Mouse (Mus musculus) CH12.LX (cell line): ENCODE measurements at regions not wholly inside any gene's neighbourhood (a gene's known extent, or its start where the extent isn't known, plus 50 kb on each side); places are given as distances from the start of the nearest gene placed in this dataset.

Experiments used
- DNase-seq: peaks from one replicate; pipeline ENCODE4 v3.0.0-alpha.2; 2013; ENCODE audit errors: extremely low read depth
- H3K27ac ChIP-seq: 2 replicates; pipeline ENCODE4 v1.5.1; 2012; ENCODE audit warnings: low read depth, mild to moderate bottlenecking, control low read depth, moderate library complexity; ENCODE audit not compliant: insufficient read depth
- H3K27me3 ChIP-seq: replicated peaks from 2 replicates; pipeline ENCODE3; 2012; ENCODE audit warnings: inconsistent platforms
- H3K36me3 ChIP-seq, 2 experiments: replicated peaks in 1 of 2; 2 replicates each; pipeline versions ENCODE3 to v1.6.1; 2012; ENCODE audit warnings: inconsistent platforms in 1 of 2, low read length in 1 of 2, mild to moderate bottlenecking in 1 of 2, mixed read lengths in 1 of 2, moderate library complexity in 1 of 2; ENCODE audit not compliant: control insufficient read depth in 1 of 2, insufficient read depth in 1 of 2
- H3K4me1 ChIP-seq, 2 experiments: 2 replicates each; pipeline ENCODE4 v1.6.1; 2012; ENCODE audit warnings: inconsistent platforms in 1 of 2, moderate library complexity in 1 of 2; ENCODE audit not compliant: insufficient read depth in 2 of 2, control insufficient read depth in 1 of 2
- H3K4me2 ChIP-seq: 2 replicates; pipeline ENCODE4 v1.6.1; 2012; ENCODE audit warnings: low read depth, mild to moderate bottlenecking, control low read depth; ENCODE audit not compliant: poor library complexity, insufficient read depth, severe bottlenecking
- H3K4me3 ChIP-seq, 3 experiments: fragments of 150-350 bp in 1 of 3; sonication (generic) in 1 of 3; replicated peaks in 1 of 3; 2 replicates each; pipeline versions ENCODE3 to v1.5.1; 2011 to 2012; ENCODE audit warnings: low read depth in 2 of 3, low read length in 2 of 3, mild to moderate bottlenecking in 2 of 3, moderate library complexity in 2 of 3, control low read depth in 1 of 3, improper control_type of control experiment in 1 of 3, inconsistent platforms in 1 of 3, mixed read lengths in 1 of 3; ENCODE audit not compliant: poor library complexity in 1 of 3
- H3K79me2 ChIP-seq: replicated peaks from 2 replicates; pipeline ENCODE4 v1.6.1; 2012; ENCODE audit warnings: mild to moderate bottlenecking, moderate library complexity; ENCODE audit not compliant: control insufficient read depth, poor library complexity, insufficient read depth, severe bottlenecking; ENCODE audit errors: extremely low read depth
- H3K9ac ChIP-seq: 2 replicates; pipeline ENCODE4 v1.6.1; 2012; ENCODE audit warnings: low read depth, mild to moderate bottlenecking, control low read depth, moderate library complexity; ENCODE audit not compliant: insufficient read depth
- H3K9me3 ChIP-seq: replicated peaks from 2 replicates; pipeline ENCODE3; 2012; ENCODE audit warnings: low read length, inconsistent platforms, mixed read lengths
- CHD1 ChIP-seq: IDR thresholded peaks from 2 replicates; pipeline ENCODE4 v1.6.1; 2012; ENCODE audit warnings: low read depth, low read length, improper control_type of control experiment, inconsistent platforms
- CHD2 ChIP-seq: IDR thresholded peaks from 2 replicates; pipeline ENCODE4 v1.6.1; 2011; ENCODE audit warnings: low read length, improper control_type of control experiment
- E2F4 ChIP-seq: IDR thresholded peaks from 2 replicates; pipeline ENCODE4 v1.6.1; 2011; ENCODE audit warnings: low read depth, low read length, improper control_type of control experiment; ENCODE audit not compliant: insufficient replicate concordance
- ETS1 ChIP-seq: conservative IDR thresholded peaks from 2 replicates; pipeline ENCODE4 v1.6.1; 2012; ENCODE audit warnings: low read depth, mild to moderate bottlenecking, inconsistent platforms, low read length, improper control_type of control experiment, moderate library complexity
- IRF4 ChIP-seq: IDR thresholded peaks from 2 replicates; pipeline ENCODE4 v1.6.1; 2014; ENCODE audit warnings: low read depth, mild to moderate bottlenecking, inconsistent platforms, low read length, improper control_type of control experiment
- JUN ChIP-seq: IDR thresholded peaks from 2 replicates; pipeline ENCODE4 v1.6.1; 2011; ENCODE audit warnings: low read depth, mild to moderate bottlenecking, low read length, improper control_type of control experiment, moderate library complexity; ENCODE audit not compliant: insufficient read depth
- JUND ChIP-seq: conservative IDR thresholded peaks from 2 replicates; pipeline ENCODE4 v1.6.1; 2011; ENCODE audit warnings: low read depth, low read length, improper control_type of control experiment
- KAT2A ChIP-seq: IDR thresholded peaks from 2 replicates; pipeline ENCODE4 v1.6.1; 2012; ENCODE audit warnings: low read length, improper control_type of control experiment, inconsistent platforms; ENCODE audit not compliant: insufficient replicate concordance
- MAX ChIP-seq: IDR thresholded peaks from 2 replicates; pipeline ENCODE4 v1.6.1; 2011; ENCODE audit warnings: low read length, improper control_type of control experiment
- MAZ ChIP-seq: IDR thresholded peaks from 2 replicates; pipeline ENCODE4 v1.6.1; 2012; ENCODE audit warnings: low read depth, mild to moderate bottlenecking, inconsistent platforms, low read length, improper control_type of control experiment, moderate library complexity
- MYC ChIP-seq: IDR thresholded peaks from 2 replicates; pipeline ENCODE4 v1.6.1; 2011; ENCODE audit warnings: low read depth, mild to moderate bottlenecking, improper control_type of control experiment, low read length
- POLR2A ChIP-seq: IDR thresholded peaks from 2 replicates; pipeline ENCODE4 v1.6.1; 2011; ENCODE audit warnings: low read depth, mild to moderate bottlenecking, improper control_type of control experiment, low read length
- POLR2AphosphoS2 ChIP-seq: IDR thresholded peaks from 2 replicates; pipeline ENCODE4 v1.6.1; 2011; ENCODE audit warnings: low read depth, low read length, improper control_type of control experiment
- RCOR1 ChIP-seq: conservative IDR thresholded peaks from 2 replicates; pipeline ENCODE4 v1.6.1; 2012; ENCODE audit warnings: low read depth, mild to moderate bottlenecking, inconsistent platforms, low read length, improper control_type of control experiment
- SIN3A ChIP-seq: IDR thresholded peaks from 2 replicates; pipeline ENCODE4 v1.6.1; 2012; ENCODE audit warnings: low read length, improper control_type of control experiment, inconsistent platforms
- SMC3 ChIP-seq: IDR thresholded peaks from 2 replicates; pipeline ENCODE4 v1.6.1; 2011; ENCODE audit warnings: low read depth, low read length, improper control_type of control experiment
- UBTF ChIP-seq: IDR thresholded peaks from 2 replicates; pipeline ENCODE4 v1.6.1; 2012; ENCODE audit warnings: low read depth, mild to moderate bottlenecking, inconsistent platforms, low read length, improper control_type of control experiment, moderate library complexity
- USF2 ChIP-seq: conservative IDR thresholded peaks from 2 replicates; pipeline ENCODE4 v1.6.1; 2011; ENCODE audit warnings: low read depth, low read length, improper control_type of control experiment
- ZKSCAN1 ChIP-seq: IDR thresholded peaks from 2 replicates; pipeline ENCODE4 v1.6.1; 2012; ENCODE audit warnings: low read depth, inconsistent platforms, low read length, improper control_type of control experiment, borderline replicate concordance
- dilution Hi-C: fragments of 300-500 bp; cut with MboI; formaldehyde crosslinking; loops from 2 replicates; pipeline ENCODE4 v1.14.3; 2020; ENCODE audit warnings: low sequenced_read_pairs; ENCODE audit not compliant: extremely low pct_unique_long_range_greater_than_20kb, extremely low pct_ligation_motif_present
- in situ Hi-C: fragments of 300-500 bp; cut with MboI; formaldehyde crosslinking; loops from 3 replicates; pipeline ENCODE4 v1.14.3; 2019; ENCODE audit warnings: low sequenced_read_pairs, low pct_ligation_motif_present, low pct_unique_long_range_greater_than_20kb, mixed read lengths

GRCm38 (mm10) chr7:70619400-70619799, 252.9 kb upstream of the Nr2f2 start (continued):
- TF ChIP-seq MAZ = no peak
- no peak for TF ChIP-seq E2F4

DNA sequence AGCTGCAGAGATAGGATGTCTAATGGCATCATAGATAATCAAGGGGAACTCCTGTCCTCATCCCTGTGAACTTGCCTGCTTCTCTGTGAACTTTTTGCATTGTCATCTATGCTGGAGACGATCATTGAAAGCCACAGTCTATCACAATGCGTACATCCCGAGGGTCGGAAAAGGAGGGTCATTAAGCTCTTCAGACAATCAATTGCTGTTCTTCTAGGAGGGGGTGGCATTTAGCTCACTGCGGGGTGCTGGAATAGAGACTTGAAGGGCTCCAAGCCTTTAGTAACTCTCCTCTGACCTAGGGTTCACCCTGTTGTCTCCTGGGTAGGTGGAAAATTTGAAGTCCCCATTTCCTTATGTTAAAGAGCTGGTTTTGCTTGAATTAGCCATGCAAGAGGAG, 251.7 kb upstream of the Nr2f2 start:
- no peak overlapping the region for H3K27ac ChIP-seq
- no peaks in the 10 kb centered on the region for H3K27me3 ChIP-seq
- dilution Hi-C loops (no loop called here), in situ Hi-C loops (no loop called here)
- TF ChIP-seq MAX (no peak), ZKSCAN1 (no peak), MYC (no peak), SIN3A (no peak), UBTF (no peak)
- no peak overlapping the region for H3K4me2 ChIP-seq
- H3K36me3 ChIP-seq = no peaks in the 10 kb centered on the region
- no peak for DNase-seq
- no peak overlapping the region for H3K9ac ChIP-seq
- H3K4me3 ChIP-seq = no peak overlapping the region
- no peaks in the 10 kb centered on the region for H3K4me1 ChIP-seq
- peaks cover 75% of the 10 kb centered on the region for H3K9me3 ChIP-seq
- H3K79me2 ChIP-seq = no peaks in the 10 kb centered on the region

DNA sequence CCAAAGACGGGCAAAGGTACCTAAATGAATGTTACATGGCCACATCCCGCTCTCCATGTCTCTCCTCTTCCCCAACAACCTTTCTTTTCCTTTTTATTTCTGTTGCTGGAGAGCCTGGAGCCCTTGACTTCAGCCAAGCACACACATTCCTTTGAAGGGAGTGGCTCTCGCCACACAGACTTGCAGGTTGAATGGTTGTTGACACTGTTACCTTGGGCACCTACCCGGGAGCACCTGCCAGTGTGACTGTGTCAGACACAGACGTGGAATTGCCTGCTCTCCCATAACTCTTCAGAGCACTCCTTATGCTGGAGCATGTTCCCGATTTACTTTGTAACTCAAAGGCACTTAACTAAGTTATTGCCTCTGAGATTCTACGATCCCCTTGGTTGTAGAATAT, 240.0 kb upstream of the Nr2f2 start:
- H3K4me2 ChIP-seq = no peak overlapping the region
- DNase-seq = no peak
- no peak overlapping the region for H3K4me3 ChIP-seq
- no peak for TF ChIP-seq UBTF
- TF ChIP-seq POLR2AphosphoS2 = no peak
- no peak for TF ChIP-seq CHD1
- TF ChIP-seq RCOR1 = no peak
- TF ChIP-seq ETS1 = no peak
- no peak for TF ChIP-seq CHD2
- no peak for TF ChIP-seq JUND
- TF ChIP-seq KAT2A = no peak
- no peak for TF ChIP-seq POLR2A
- TF ChIP-seq JUN = no peak
- no peak for TF ChIP-seq MAX
- no peak for TF ChIP-seq SMC3
- no peak for TF ChIP-seq USF2
- TF ChIP-seq IRF4 = no peak
- H3K9me3 ChIP-seq = peaks cover 66% of the 10 kb centered on the region
- dilution Hi-C loops (no loop called here), in situ Hi-C loops (no loop called here)
- H3K9ac ChIP-seq = no peak overlapping the region
- no peaks in the 10 kb centered on the region for H3K79me2 ChIP-seq
- no peaks in the 10 kb centered on the region for H3K4me1 ChIP-seq
- H3K36me3 ChIP-seq = no peaks in the 10 kb centered on the region
- H3K27me3 ChIP-seq = no peaks in the 10 kb centered on the region
- H3K27ac ChIP-seq = no peak overlapping the region
